Mouse (Mus musculus): ENCODE measurements around the gene Il17d.

Il17d gene

GRCm38 (mm10) chr14:57524671-57525387 is at the start of gene Il17d:
Gene Il17d (plus strand): TSS chr14:57524777.
- no peak for DNase-seq (ENCODE audit: low spot score in 2 of 2)

- DNase-seq (ENCODE audit: low spot score in 2 of 2) = no peak
These were observed 49.5 kb upstream of the Il17d start for GRCm38 (mm10) chr14:57475057-57475456.

GRCm38 (mm10) chr14:57482262-57482661 is 42.3 kb upstream of the Il17d start:
- DNase-seq (ENCODE audit: low spot score in 2 of 2) = no peak

- DNase-seq (ENCODE audit: low spot score in 2 of 2) = no peak
These were observed 40.4 kb upstream of the Il17d start for GRCm38 (mm10) chr14:57484183-57484582.

GRCm38 (mm10) chr14:57489696-57490095 is 34.9 kb upstream of the Il17d start:
- DNase-seq (ENCODE audit: low spot score in 2 of 2) = no peak

- no peak for DNase-seq (ENCODE audit: low spot score in 2 of 2)
These were observed 30.7 kb upstream of the Il17d start for GRCm38 (mm10) chr14:57493840-57494239.

- DNase-seq (ENCODE audit: low spot score in 2 of 2) = no peak
These were observed 20.8 kb upstream of the Il17d start for GRCm38 (mm10) chr14:57503729-57504128.

GRCm38 (mm10) chr14:57509554-57509953 is 15.0 kb upstream of the Il17d start:
- DNase-seq (ENCODE audit: low spot score in 2 of 2) = no peak

GRCm38 (mm10) chr14:57515156-57515762 is 9.3 kb upstream of the Il17d start:
- no peak for DNase-seq (ENCODE audit: low spot score in 2 of 2)

- no peak for DNase-seq (ENCODE audit: low spot score in 2 of 2)
These were observed 7.6 kb upstream of the Il17d start for GRCm38 (mm10) chr14:57517001-57517400.

GRCm38 (mm10) chr14:57523762-57524161 is 815 bp upstream of the Il17d start:
- no peak for DNase-seq (ENCODE audit: low spot score in 2 of 2)

GRCm38 (mm10) chr14:57525388-57526049 is 942 bp downstream of the Il17d start:
- DNase-seq (ENCODE audit: low spot score in 2 of 2) = peak; percentile 15 to 42

- no peak for DNase-seq (ENCODE audit: low spot score in 2 of 2)
These were observed 1.6 kb downstream of the Il17d start for GRCm38 (mm10) chr14:57526050-57526623.

- DNase-seq (ENCODE audit: low spot score in 2 of 2) = no peak
These were observed 2.5 kb downstream of the Il17d start for GRCm38 (mm10) chr14:57527122-57527521.

GRCm38 (mm10) chr14:57527598-57527997 is 3.0 kb downstream of the Il17d start:
- no peak for DNase-seq (ENCODE audit: low spot score in 2 of 2)

GRCm38 (mm10) chr14:57529086-57529785 is 4.7 kb downstream of the Il17d start:
- DNase-seq (ENCODE audit: low spot score in 2 of 2) = no peak

GRCm38 (mm10) chr14:57529786-57530515 is 5.4 kb downstream of the Il17d start:
- no peak for DNase-seq (ENCODE audit: low spot score in 2 of 2)

- DNase-seq (ENCODE audit: low spot score in 2 of 2) = no peak
These were observed 8.0 kb downstream of the Il17d start for GRCm38 (mm10) chr14:57532577-57532976.

- DNase-seq (ENCODE audit: low spot score in 2 of 2) = peak in 1 of 2 experiments; percentile 40
These were observed 8.6 kb downstream of the Il17d start for GRCm38 (mm10) chr14:57533214-57533613.

GRCm38 (mm10) chr14:57533841-57534240 is 9.3 kb downstream of the Il17d start:
- DNase-seq (ENCODE audit: low spot score in 2 of 2) = no peak

- no peak for DNase-seq (ENCODE audit: low spot score in 2 of 2)
These were observed 9.8 kb downstream of the Il17d start for GRCm38 (mm10) chr14:57534346-57534745.

All from thymus, postnatal 10 days (tissue).